Mouse (Mus musculus): ENCODE measurements around the gene Eps8. TPM values are rescaled to one million over a fixed set of nuclear protein-coding genes. Genes with fewer than 3 reads are reported as not detected.

The Eps8 gene
- polyA plus RNA-seq, 1 experiment = 0.02 TPM

DNA sequence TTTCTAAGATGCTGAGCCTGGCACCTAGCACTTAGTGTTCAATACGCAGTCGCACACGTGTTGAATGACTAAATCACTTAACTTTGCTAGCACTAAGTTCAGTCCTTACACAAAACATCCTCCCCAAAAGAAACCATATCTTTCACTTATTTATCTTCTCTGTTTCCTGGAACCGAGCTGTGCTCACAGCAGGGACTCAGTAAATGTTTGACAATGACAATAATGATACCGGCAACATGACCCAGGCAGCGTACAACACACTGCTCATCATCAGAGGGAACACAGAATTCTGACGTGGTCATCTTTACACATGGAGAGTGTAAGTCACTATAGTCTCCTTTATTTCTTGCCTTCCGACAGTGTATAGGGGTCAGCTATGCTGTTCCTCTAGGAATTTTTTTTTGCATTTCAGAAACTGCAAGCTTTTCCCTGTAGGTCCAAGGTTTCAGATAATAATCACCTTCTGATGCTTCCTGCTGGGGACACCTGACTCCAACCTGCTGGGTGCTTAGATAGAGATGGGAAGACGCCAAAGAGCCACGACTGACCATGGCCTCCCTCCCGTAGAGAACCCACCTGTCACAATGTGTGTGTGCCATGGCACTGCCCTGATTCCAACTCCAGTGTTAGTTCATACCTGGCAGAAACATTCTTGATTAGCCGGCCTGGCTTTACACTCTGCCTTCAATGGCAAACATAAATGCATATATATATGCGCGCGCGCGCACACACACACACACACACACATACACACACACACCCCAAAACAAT is 46.3 kb downstream of the Eps8 start:
- no peak for TF ChIP-seq GATA1 (IDR thresholded peaks at IDR 0.05; ENCODE audit: low read length)
- no peak for TF ChIP-seq TAL1 (IDR thresholded peaks at IDR 0.05; ENCODE audit: low read length)
- Histone ChIP-seq H3K36me3 (ENCODE audit: control insufficient read depth) (no peaks in the 10 kb centered on the region), H3K4me1 (ENCODE audit: control insufficient read depth) (no peaks in the 10 kb centered on the region), H3K9me3 (ENCODE audit: control insufficient read depth, low read length) (no peaks in the 10 kb centered on the region), H3K27me3 (ENCODE audit: control insufficient read depth) (no peaks in the 10 kb centered on the region), H3K4me3 (replicated peaks) (no peak overlapping the region)

GRCm38 (mm10) chr6:137606541-137606940 is 48.1 kb downstream of the Eps8 start:
- Histone ChIP-seq H3K27me3 (ENCODE audit: control insufficient read depth) (no peaks in the 10 kb centered on the region), H3K4me3 (replicated peaks) (no peak overlapping the region), H3K4me1 (ENCODE audit: control insufficient read depth) (no peaks in the 10 kb centered on the region), H3K9me3 (ENCODE audit: control insufficient read depth, low read length) (no peaks in the 10 kb centered on the region), H3K36me3 (ENCODE audit: control insufficient read depth) (no peaks in the 10 kb centered on the region)
- TF ChIP-seq GATA1 (IDR thresholded peaks at IDR 0.05; ENCODE audit: low read length) (no peak), TAL1 (IDR thresholded peaks at IDR 0.05; ENCODE audit: low read length) (no peak)

DNA sequence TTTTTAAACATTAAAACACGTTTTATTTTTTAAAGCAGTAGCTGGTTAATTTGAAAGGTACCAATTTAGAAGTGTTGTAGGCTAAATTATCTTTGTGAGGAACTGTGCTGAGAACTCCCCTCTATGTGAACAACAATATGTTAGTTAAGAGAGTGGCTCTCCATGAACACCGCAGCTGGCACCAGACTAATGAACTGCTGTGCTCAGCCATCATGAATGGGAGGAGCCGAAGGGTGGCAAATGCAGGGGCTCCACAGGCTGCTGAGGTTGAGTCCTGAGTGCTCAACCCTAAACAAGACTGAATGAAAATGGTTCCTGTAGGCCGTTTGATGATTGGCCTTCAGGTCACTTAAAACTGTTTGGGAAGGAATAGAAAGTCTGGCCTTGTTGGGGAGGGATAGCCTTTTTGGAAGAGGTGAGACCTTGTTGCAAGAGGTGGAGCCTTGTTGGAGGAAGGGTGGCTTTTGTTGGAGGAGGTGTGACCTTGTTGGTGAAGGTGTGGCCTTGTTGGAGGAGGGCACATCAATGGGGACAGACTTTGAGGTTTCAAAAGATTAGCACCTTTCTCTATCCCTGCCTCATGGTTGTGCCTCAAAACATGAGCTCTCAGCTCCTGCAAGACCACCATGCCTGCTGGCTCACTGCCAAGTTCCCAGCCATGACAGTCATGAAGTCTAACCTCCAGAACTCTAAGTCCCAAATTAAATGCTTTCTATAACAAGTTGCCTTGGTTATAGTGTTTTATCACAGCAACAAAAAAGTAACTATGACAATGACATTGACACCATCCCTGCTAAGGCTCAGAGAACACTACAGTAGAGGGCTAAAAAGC is 50.0 kb downstream of the Eps8 start:
- H3K4me3 ChIP-seq (replicated peaks) = no peak overlapping the region
- H3K9me3 ChIP-seq (ENCODE audit: control insufficient read depth, low read length) = no peaks in the 10 kb centered on the region
- no peaks in the 10 kb centered on the region for H3K27me3 ChIP-seq (ENCODE audit: control insufficient read depth)
- H3K4me1 ChIP-seq (ENCODE audit: control insufficient read depth) = no peaks in the 10 kb centered on the region
- no peaks in the 10 kb centered on the region for H3K36me3 ChIP-seq (ENCODE audit: control insufficient read depth)
- TF ChIP-seq GATA1 (IDR thresholded peaks at IDR 0.05; ENCODE audit: low read length) = no peak
- TF ChIP-seq TAL1 (IDR thresholded peaks at IDR 0.05; ENCODE audit: low read length) = no peak

DNA sequence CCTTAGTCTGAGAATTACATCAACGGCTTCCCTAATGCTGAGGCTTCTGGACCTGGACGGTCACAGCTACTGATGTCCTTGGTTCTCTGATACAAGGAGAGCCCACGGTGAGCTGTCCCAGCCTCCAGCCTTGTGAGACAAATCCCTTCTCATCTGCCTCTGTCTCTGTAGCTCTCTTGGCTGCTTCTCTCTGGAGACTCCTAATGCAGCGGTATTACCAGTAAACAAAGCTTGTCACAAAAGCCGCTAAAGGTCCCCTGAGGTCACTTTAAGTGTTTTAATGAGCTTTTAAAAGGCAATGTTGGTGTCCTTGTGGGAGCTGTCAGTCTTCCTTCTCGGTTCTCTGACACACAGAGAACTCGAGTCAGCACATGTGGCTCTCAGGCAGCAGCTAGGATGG is 56.4 kb downstream of the Eps8 start:
- TF ChIP-seq GATA1 (IDR thresholded peaks at IDR 0.05; ENCODE audit: low read length) = no peak
- TF ChIP-seq TAL1 (IDR thresholded peaks at IDR 0.05; ENCODE audit: low read length) = no peak
- no peaks in the 10 kb centered on the region for H3K4me1 ChIP-seq (ENCODE audit: control insufficient read depth)
- H3K36me3 ChIP-seq (ENCODE audit: control insufficient read depth) = no peaks in the 10 kb centered on the region
- no peaks in the 10 kb centered on the region for H3K9me3 ChIP-seq (ENCODE audit: control insufficient read depth, low read length)
- no peak overlapping the region for H3K4me3 ChIP-seq (replicated peaks)
- no peaks in the 10 kb centered on the region for H3K27me3 ChIP-seq (ENCODE audit: control insufficient read depth)

DNA sequence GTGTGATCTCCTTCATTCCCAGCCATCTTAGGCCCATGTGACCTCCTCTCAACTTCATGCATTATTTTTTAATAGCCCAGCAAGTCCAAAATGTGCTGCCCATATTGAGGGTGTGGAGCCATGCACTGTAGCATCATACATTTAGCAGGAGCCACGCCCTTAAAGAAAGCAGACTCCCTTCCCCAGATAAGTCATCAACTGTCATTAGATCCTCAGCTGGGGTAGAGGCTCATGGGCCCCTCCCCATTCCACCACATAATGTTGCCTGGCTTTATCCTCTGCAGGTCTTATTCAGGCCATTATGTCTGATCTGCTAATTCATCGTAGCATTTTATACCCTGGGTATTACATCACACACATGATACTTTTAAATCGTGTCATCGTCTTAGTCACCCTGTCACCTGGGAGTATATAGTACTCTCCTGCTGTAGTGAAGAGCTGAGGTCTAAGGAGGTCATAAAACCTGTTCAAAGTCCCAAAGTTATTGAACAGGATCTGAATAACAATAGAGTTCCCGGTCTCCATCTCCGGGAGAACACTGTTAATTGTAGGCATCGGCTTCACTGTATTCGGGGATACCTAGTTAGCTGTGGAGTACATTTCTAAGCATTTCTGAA is 57.1 kb downstream of the Eps8 start:
- Histone ChIP-seq H3K9me3 (ENCODE audit: control insufficient read depth, low read length) (no peaks in the 10 kb centered on the region; the same call in 1 of the 2 replicates), H3K4me1 (ENCODE audit: control insufficient read depth) (no peaks in the 10 kb centered on the region), H3K36me3 (ENCODE audit: control insufficient read depth) (no peaks in the 10 kb centered on the region), H3K27me3 (ENCODE audit: control insufficient read depth) (no peaks in the 10 kb centered on the region), H3K4me3 (replicated peaks) (no peak overlapping the region)
- no peak for TF ChIP-seq GATA1 (IDR thresholded peaks at IDR 0.05; ENCODE audit: low read length)
- TF ChIP-seq TAL1 (IDR thresholded peaks at IDR 0.05; ENCODE audit: low read length) = no peak

DNA sequence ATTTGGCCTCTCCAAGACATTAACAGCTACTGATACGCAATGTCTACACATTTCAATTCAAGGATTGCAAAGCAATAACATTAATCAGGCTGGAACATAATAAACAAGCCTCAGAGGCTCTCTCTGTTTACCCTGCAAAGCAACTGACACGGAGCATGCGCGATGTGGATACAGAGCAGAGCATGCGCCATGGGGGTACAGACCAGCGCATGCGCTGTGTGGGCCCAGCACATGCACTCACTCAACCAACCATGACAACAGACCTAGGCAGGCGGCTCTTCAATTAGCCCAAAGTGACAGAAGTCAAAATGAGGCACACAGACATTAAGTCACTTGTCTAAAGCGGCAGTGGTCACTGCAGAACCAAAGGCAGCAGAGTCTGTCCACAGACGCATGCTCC is 62.1 kb downstream of the Eps8 start:
- TF ChIP-seq TAL1 (IDR thresholded peaks at IDR 0.05; ENCODE audit: low read length) (no peak), GATA1 (IDR thresholded peaks at IDR 0.05; ENCODE audit: low read length) (no peak)
- Histone ChIP-seq H3K36me3 (ENCODE audit: control insufficient read depth) (no peaks in the 10 kb centered on the region), H3K9me3 (ENCODE audit: control insufficient read depth, low read length) (no peaks in the 10 kb centered on the region; the same call in 1 of the 2 replicates), H3K27me3 (ENCODE audit: control insufficient read depth) (no peaks in the 10 kb centered on the region), H3K4me1 (ENCODE audit: control insufficient read depth) (no peaks in the 10 kb centered on the region), H3K4me3 (replicated peaks) (no peak overlapping the region)

DNA sequence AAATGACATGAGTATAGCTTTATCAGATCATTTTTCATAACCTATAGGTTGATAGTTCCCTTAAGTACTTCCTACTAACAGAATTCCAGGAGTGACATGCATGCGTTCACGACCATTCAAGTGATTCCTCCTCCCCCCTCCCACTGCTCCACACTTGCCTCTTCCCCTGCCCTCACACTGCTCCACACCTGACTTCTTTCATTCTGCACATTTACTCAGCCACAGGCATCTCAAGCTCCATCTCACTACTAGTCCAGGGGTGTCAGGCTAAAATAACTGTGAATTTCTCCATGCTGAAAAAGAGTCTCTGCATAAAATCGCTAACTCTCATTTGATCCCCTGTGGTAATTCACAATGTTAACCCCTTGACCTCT is 65.4 kb downstream of the Eps8 start:
- Histone ChIP-seq H3K9me3 (ENCODE audit: control insufficient read depth, low read length) (no peaks in the 10 kb centered on the region; the same call in 1 of the 2 replicates), H3K27me3 (ENCODE audit: control insufficient read depth) (no peaks in the 10 kb centered on the region), H3K4me3 (replicated peaks) (no peak overlapping the region), H3K36me3 (ENCODE audit: control insufficient read depth) (no peaks in the 10 kb centered on the region), H3K4me1 (ENCODE audit: control insufficient read depth) (no peaks in the 10 kb centered on the region)
- TF ChIP-seq TAL1 (IDR thresholded peaks at IDR 0.05; ENCODE audit: low read length) = no peak
- TF ChIP-seq GATA1 (IDR thresholded peaks at IDR 0.05; ENCODE audit: low read length) = no peak

- Histone ChIP-seq H3K4me1 (ENCODE audit: control insufficient read depth) (no peaks in the 10 kb centered on the region), H3K27me3 (ENCODE audit: control insufficient read depth) (no peaks in the 10 kb centered on the region), H3K36me3 (ENCODE audit: control insufficient read depth) (no peaks in the 10 kb centered on the region), H3K9me3 (ENCODE audit: control insufficient read depth, low read length) (no peaks in the 10 kb centered on the region; the same call in 1 of the 2 replicates), H3K4me3 (replicated peaks) (no peak overlapping the region)
- TF ChIP-seq TAL1 (IDR thresholded peaks at IDR 0.05; ENCODE audit: low read length) (no peak), GATA1 (IDR thresholded peaks at IDR 0.05; ENCODE audit: low read length) (no peak)
Observed at GRCm38 (mm10) chr6:137588481-137589244, 66.0 kb downstream of the Eps8 start.
